Mouse (Mus musculus): ENCODE data around the gene Smurf1.
A peak's percentile ranks its signal among the peaks of the same experiment; 100 is the strongest.

The Smurf1 gene

GRCm38 (mm10) chr5:144915828-144916227 is 49.8 kb downstream of the Smurf1 start:
- no peak for DNase-seq (ENCODE audit: low read depth, low spot score)

GRCm38 (mm10) chr5:144914433-144914906 is 51.2 kb downstream of the Smurf1 start:
- no peak for DNase-seq (ENCODE audit: low read depth, low spot score)

GRCm38 (mm10) chr5:144913923-144914322 is 51.7 kb downstream of the Smurf1 start:
- no peak for DNase-seq (ENCODE audit: low read depth, low spot score)

- peak; percentile 54 for DNase-seq (ENCODE audit: low read depth, low spot score)
Measured at GRCm38 (mm10) chr5:144913361-144913760, 52.3 kb downstream of the Smurf1 start.

GRCm38 (mm10) chr5:144912519-144913310 is 52.9 kb downstream of the Smurf1 start:
- DNase-seq (ENCODE audit: low read depth, low spot score), result peak; percentile 59

- DNase-seq (ENCODE audit: low read depth, low spot score), result no peak
Measured at GRCm38 (mm10) chr5:144909521-144909920, 56.1 kb downstream of the Smurf1 start.

- DNase-seq (ENCODE audit: low read depth, low spot score), result peak; percentile 64
Measured at GRCm38 (mm10) chr5:144907591-144907990, 58.1 kb downstream of the Smurf1 start.

GRCm38 (mm10) chr5:144904356-144905134 is 61.1 kb downstream of the Smurf1 start:
- no peak for DNase-seq (ENCODE audit: low read depth, low spot score)

- no peak for DNase-seq (ENCODE audit: low read depth, low spot score)
Measured at GRCm38 (mm10) chr5:144901791-144902190, 63.9 kb downstream of the Smurf1 start.

GRCm38 (mm10) chr5:144901035-144901434 is 64.6 kb downstream of the Smurf1 start:
- no peak for DNase-seq (ENCODE audit: low read depth, low spot score)

- no peak for DNase-seq (ENCODE audit: low read depth, low spot score)
Measured at GRCm38 (mm10) chr5:144898448-144899052, 67.1 kb downstream of the Smurf1 start.

GRCm38 (mm10) chr5:144897881-144898280 is 67.8 kb downstream of the Smurf1 start:
- DNase-seq (ENCODE audit: low read depth, low spot score), result no peak

- no peak for DNase-seq (ENCODE audit: low read depth, low spot score)
Measured at GRCm38 (mm10) chr5:144891276-144891675, 74.4 kb downstream of the Smurf1 start.

- DNase-seq (ENCODE audit: low read depth, low spot score), result no peak
Measured at GRCm38 (mm10) chr5:144885968-144886650, 79.5 kb downstream of the Smurf1 start.

- DNase-seq (ENCODE audit: low read depth, low spot score), result peak; percentile 40
Measured at GRCm38 (mm10) chr5:144884629-144885217, 80.9 kb downstream of the Smurf1 start.

- no peak for DNase-seq (ENCODE audit: low read depth, low spot score)
Measured at GRCm38 (mm10) chr5:144881670-144882399, 83.8 kb downstream of the Smurf1 start.

- DNase-seq (ENCODE audit: low read depth, low spot score), result no peak
Measured at GRCm38 (mm10) chr5:144877021-144877420, 88.6 kb downstream of the Smurf1 start.

- peak; percentile 89 for DNase-seq (ENCODE audit: low read depth, low spot score)
Measured at GRCm38 (mm10) chr5:144875892-144876291, 89.8 kb downstream of the Smurf1 start.

GRCm38 (mm10) chr5:144875227-144875626 is 90.4 kb downstream of the Smurf1 start:
- DNase-seq (ENCODE audit: low read depth, low spot score), result no peak

- no peak for DNase-seq (ENCODE audit: low read depth, low spot score)
Measured at GRCm38 (mm10) chr5:144872867-144873266, 92.8 kb downstream of the Smurf1 start.

Data from ZHBTc4 (cell line).